Mouse (Mus musculus): Measurements from ENCODE around the gene Wdr20. TPM values are rescaled to one million over a fixed set of nuclear protein-coding genes. Genes with fewer than 3 reads are reported as not detected.

The Wdr20 gene
- polyA plus RNA-seq, 1 experiment: 11.6 TPM

GRCm38 (mm10) chr12:110850010-110850928 is 112.5 kb downstream of the Wdr20 start, which contains the start of gene Zfp839:
TSS of gene Zfp839 (plus strand) at chr12:110850253.
- TF ChIP-seq GATA1 (IDR thresholded peaks at IDR 0.05; ENCODE audit: low read length): no peak

GRCm38 (mm10) chr12:110850929-110851256 is 113.1 kb downstream of the Wdr20 start:
- TF ChIP-seq GATA1 (IDR thresholded peaks at IDR 0.05; ENCODE audit: low read length): no peak

- TF ChIP-seq GATA1 (IDR thresholded peaks at IDR 0.05; ENCODE audit: low read length): no peak
Measured at GRCm38 (mm10) chr12:110851414-110851813, 113.7 kb downstream of the Wdr20 start.

- TF ChIP-seq GATA1 (IDR thresholded peaks at IDR 0.05; ENCODE audit: low read length): peak; percentile 63
Measured at GRCm38 (mm10) chr12:110851923-110852322, 114.2 kb downstream of the Wdr20 start.

Other genes with a start within 250 kb of the Wdr20 start
- gene Dync1h1, start 136.5 kb upstream of the Wdr20 start, polyA plus RNA-seq (2012): 245 and 256 TPM in 2 replicates
- not detected in 2 replicates for gene 1700001K19Rik, start 55.3 kb upstream of the Wdr20 start, polyA plus RNA-seq (2012)
- gene Hsp90aa1, start 35.2 kb upstream of the Wdr20 start, polyA plus RNA-seq (2012): 185 and 402 TPM in 2 replicates
- gene Mok, start 103.0 kb downstream of the Wdr20 start, polyA plus RNA-seq (2012): 0.19 and 0.25 TPM in 2 replicates
- 7.4 and 7.8 TPM in 2 replicates for gene Zfp839, start 112.3 kb downstream of the Wdr20 start, polyA plus RNA-seq (2012)
- 7.9 and 21.1 TPM in 2 replicates for gene Cinp, start 151.2 kb downstream of the Wdr20 start, polyA plus RNA-seq (2012)
- gene Tecpr2, start 151.3 kb downstream of the Wdr20 start, polyA plus RNA-seq (2012): 3.1 and 3.3 TPM in 2 replicates
- gene Ankrd9, start 241.1 kb downstream of the Wdr20 start, polyA plus RNA-seq (2012): 12.9 and 16.7 TPM in 2 replicates